Mouse (Mus musculus): ENCODE results near the gene Luc7l2. TPM values are rescaled to one million over a fixed set of nuclear protein-coding genes. Genes with fewer than 3 reads are reported as not detected.
A peak's percentile ranks its signal among the peaks of the same experiment; 100 is the strongest.

Gene Luc7l2
- polyA plus RNA-seq, 1 experiment from 2014 or later, result 52.6 TPM

GRCm38 (mm10) chr6:38649545-38649944, 98.4 kb downstream of the Luc7l2 start:
- ATAC-seq (ENCODE audit: low FRiP score) (no peak), DNase-seq (ENCODE audit: low spot score) (peak; percentile 36)
- Histone ChIP-seq H3K9me3 (ENCODE audit: control insufficient read depth, low read length) (no peaks in the 10 kb centered on the region), H3K36me3 (ENCODE audit: control insufficient read depth, insufficient read depth, low read length) (no peaks in the 10 kb centered on the region), H3K4me1 (replicated peaks; ENCODE audit: control insufficient read depth, insufficient read depth, low read length) (no peaks in the 10 kb centered on the region), H3K27ac (ENCODE audit: low read depth, low read length) (no peak overlapping the region), H3K9ac (ENCODE audit: low read depth, low read length) (no peak overlapping the region), H3K4me2 (replicated peaks; ENCODE audit: low read depth, low read length) (no peak overlapping the region), H3K4me3 (ENCODE audit: low read depth, low read length) (no peak overlapping the region), H3K27me3 (ENCODE audit: control insufficient read depth, insufficient read depth, low read length) (no peaks in the 10 kb centered on the region)
- 66% methylated on average over 3 of the region's 3 CpGs for WGBS

GRCm38 (mm10) chr6:38650263-38650937, 99.3 kb downstream of the Luc7l2 start:
- Histone ChIP-seq H3K4me1 (replicated peaks; ENCODE audit: control insufficient read depth, insufficient read depth, low read length) (no peaks in the 10 kb centered on the region), H3K4me2 (replicated peaks; ENCODE audit: low read depth, low read length) (no peak overlapping the region), H3K9ac (ENCODE audit: low read depth, low read length) (no peak overlapping the region), H3K4me3 (ENCODE audit: low read depth, low read length) (no peak overlapping the region), H3K36me3 (ENCODE audit: control insufficient read depth, insufficient read depth, low read length) (no peaks in the 10 kb centered on the region), H3K9me3 (ENCODE audit: control insufficient read depth, low read length) (no peaks in the 10 kb centered on the region), H3K27ac (ENCODE audit: low read depth, low read length) (no peak overlapping the region), H3K27me3 (ENCODE audit: control insufficient read depth, insufficient read depth, low read length) (no peaks in the 10 kb centered on the region)
- no peak for ATAC-seq (ENCODE audit: low FRiP score)
- DNase-seq (ENCODE audit: low spot score), result peak; percentile 88
- 43% methylated on average over 14 of the region's 14 CpGs for whole genome bisulfite sequencing

Other genes with a start within 250 kb of the Luc7l2 start
- gene Zc3hav1, start 196.7 kb upstream of the Luc7l2 start, polyA plus RNA-seq (2014; fragmentation: Nextera tagmentation; extraction: Ambion mirVana), result 1.7 and 1.9 TPM in 2 replicates
- 14.3 and 14.8 TPM in 2 replicates for gene Ttc26, start 169.9 kb upstream of the Luc7l2 start, polyA plus RNA-seq (2014; fragmentation: Nextera tagmentation; extraction: Ambion mirVana)
- 19.6 and 27.8 TPM in 2 replicates for gene Ubn2, start 117.4 kb upstream of the Luc7l2 start, polyA plus RNA-seq (2014; fragmentation: Nextera tagmentation; extraction: Ambion mirVana)
- gene Fmc1, start 17.8 kb upstream of the Luc7l2 start, polyA plus RNA-seq (2014; fragmentation: Nextera tagmentation; extraction: Ambion mirVana), result 118 and 124 TPM in 2 replicates
- gene Klrg2, start 85.9 kb downstream of the Luc7l2 start, polyA plus RNA-seq (2014; fragmentation: Nextera tagmentation; extraction: Ambion mirVana), result 0.08 and 0.14 TPM in 2 replicates
- gene Clec2l, start 111.7 kb downstream of the Luc7l2 start, polyA plus RNA-seq (2014; fragmentation: Nextera tagmentation; extraction: Ambion mirVana), result 1.7 and 2.2 TPM in 2 replicates

Measured in hindbrain, embryonic 11.5 days (tissue).